Mouse (Mus musculus): ENCODE results near the gene Qrsl1. TPM values are rescaled to one million over a fixed set of nuclear protein-coding genes. Genes with fewer than 3 reads are reported as not detected.

Qrsl1 gene
- total and polyA plus RNA-seq, 3 experiments: 41.8 to 49.5 (median 46.8) TPM

DNA sequence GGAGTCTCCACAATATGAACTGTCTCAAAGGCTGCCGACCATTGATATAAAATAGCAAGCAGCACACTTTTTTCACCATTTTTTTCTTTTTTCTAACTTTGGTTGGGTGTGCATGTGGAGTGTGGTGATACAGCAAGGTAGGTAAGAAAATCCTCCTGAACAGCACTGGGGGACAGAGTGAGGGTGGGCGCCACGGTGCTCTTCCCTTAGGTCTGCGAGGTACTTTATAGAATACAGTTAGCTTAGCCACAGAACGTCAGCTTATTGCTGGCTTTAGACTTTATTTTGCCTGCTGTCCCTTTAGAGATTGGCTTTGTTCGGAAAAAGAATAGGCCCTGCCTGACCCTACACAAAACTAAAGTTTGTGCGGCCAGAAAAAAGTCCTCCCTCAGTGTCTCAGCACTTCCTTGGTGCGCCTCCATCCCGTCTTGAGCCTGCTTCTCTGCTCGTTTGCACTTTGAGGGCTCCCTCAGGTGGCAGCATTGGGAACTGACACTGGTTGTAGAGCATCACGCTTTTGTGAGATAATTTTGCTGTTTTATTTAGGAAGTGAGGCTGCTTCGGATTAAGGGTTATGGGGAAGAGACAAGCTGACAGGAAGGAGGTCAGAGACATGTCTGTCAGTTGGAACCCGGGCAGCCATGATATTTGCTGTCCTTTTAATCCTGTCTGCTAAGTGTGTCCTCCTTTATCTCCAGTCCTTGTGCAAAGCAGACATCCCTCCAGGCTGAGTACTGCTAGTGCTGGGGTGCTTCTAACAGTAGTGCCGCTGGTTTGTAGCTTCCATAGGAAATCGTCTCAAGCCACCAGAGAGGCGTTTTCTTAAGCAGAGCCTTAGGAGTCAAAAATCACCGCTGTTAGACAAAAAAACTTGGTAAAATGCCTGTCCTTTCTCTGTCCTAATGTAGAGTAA, 17.4 kb upstream of the Qrsl1 start:
- Histone ChIP-seq H3K27ac (ENCODE audit: insufficient read depth, low read depth) (no peak overlapping the region), H3K4me2 (ENCODE audit: insufficient read depth, low read depth, poor library complexity, severe bottlenecking) (no peak overlapping the region), H3K36me3 (replicated peaks in 1 of 2; ENCODE audit: control insufficient read depth in 1 of 2, insufficient read depth in 1 of 2, low read length in 1 of 2) (peaks cover 49 to 88% of the 10 kb centered on the region in 2 experiments), H3K27me3 (replicated peaks) (no peaks in the 10 kb centered on the region), H3K79me2 (replicated peaks; ENCODE audit: control insufficient read depth, extremely low read depth, insufficient read depth, poor library complexity, severe bottlenecking) (peaks cover 10% of the 10 kb centered on the region), H3K9me3 (replicated peaks; ENCODE audit: low read length) (no peaks in the 10 kb centered on the region), H3K4me3 (replicated peaks in 1 of 3; ENCODE audit: low read depth in 2 of 3, low read length in 2 of 3, poor library complexity in 1 of 3) (no peak overlapping the region), H3K4me1 (ENCODE audit: control insufficient read depth in 1 of 2, insufficient read depth in 2 of 2) (peaks cover 10 to 73% of the 10 kb centered on the region in 2 experiments; a peak in 3 of 4 replicates), H3K9ac (ENCODE audit: insufficient read depth, low read depth) (no peak overlapping the region)
- TF ChIP-seq CHD2 (IDR thresholded peaks at IDR 0.05; ENCODE audit: low read length): no peak
- peak; percentile 38; the same call in 1 of the 2 replicates for TF ChIP-seq ELF1 (IDR thresholded peaks at IDR 0.05; ENCODE audit: low read depth, low read length)
- peak; percentile 88 to 92 for TF ChIP-seq CTCF (conservative IDR thresholded peaks at IDR 0.05 in 1 of 2, IDR thresholded peaks at IDR 0.05 in 1 of 2; ENCODE audit: low read depth in 2 of 2, low read length in 2 of 2)
- TF ChIP-seq JUN (IDR thresholded peaks at IDR 0.05; ENCODE audit: insufficient read depth, low read depth, low read length): no peak
- TF ChIP-seq POLR2A (IDR thresholded peaks at IDR 0.05; ENCODE audit: low read depth, low read length): no peak
- no peak for TF ChIP-seq MAX (IDR thresholded peaks at IDR 0.05; ENCODE audit: low read length)
- TF ChIP-seq USF1 (IDR thresholded peaks at IDR 0.05; ENCODE audit: low read depth, low read length): no peak
- peak; percentile 91 for TF ChIP-seq RAD21 (IDR thresholded peaks at IDR 0.05; ENCODE audit: low read depth, low read length)
- no peak for TF ChIP-seq KAT2A (IDR thresholded peaks at IDR 0.05; ENCODE audit: insufficient replicate concordance, low read length)
- no peak for TF ChIP-seq TCF12 (IDR thresholded peaks at IDR 0.05; ENCODE audit: low read depth, low read length)
- no peak for TF ChIP-seq EP300 (IDR thresholded peaks at IDR 0.05; ENCODE audit: low read length)
- no peak for TF ChIP-seq SIN3A (IDR thresholded peaks at IDR 0.05; ENCODE audit: low read length)
- TF ChIP-seq ZNF384 (IDR thresholded peaks at IDR 0.05; ENCODE audit: low read depth, low read length): no peak
- no peak for TF ChIP-seq MAZ (IDR thresholded peaks at IDR 0.05; ENCODE audit: low read depth, low read length)
- no peak for TF ChIP-seq POLR2AphosphoS2 (IDR thresholded peaks at IDR 0.05; ENCODE audit: low read depth, low read length)
- TF ChIP-seq CHD1 (IDR thresholded peaks at IDR 0.05; ENCODE audit: low read depth, low read length): no peak
- no peak for TF ChIP-seq RCOR1 (conservative IDR thresholded peaks at IDR 0.05; ENCODE audit: low read depth, low read length)
- peak; percentile 96 for TF ChIP-seq SMC3 (IDR thresholded peaks at IDR 0.05; ENCODE audit: low read depth, low read length)
- no peak for TF ChIP-seq PAX5 (IDR thresholded peaks at IDR 0.05; ENCODE audit: low read length)
- TF ChIP-seq IRF4 (IDR thresholded peaks at IDR 0.05; ENCODE audit: low read depth, low read length): peak; percentile 14; the same call in 1 of the 2 replicates
- no peak for TF ChIP-seq MXI1 (IDR thresholded peaks at IDR 0.05; ENCODE audit: low read depth, low read length)
- TF ChIP-seq NELFE (IDR thresholded peaks at IDR 0.05; ENCODE audit: low read depth, low read length): peak; percentile 8; the same call in 1 of the 2 replicates
- no peak for TF ChIP-seq NRF1 (IDR thresholded peaks at IDR 0.05; ENCODE audit: low read depth, low read length)
- TF ChIP-seq MYC (IDR thresholded peaks at IDR 0.05; ENCODE audit: low read depth, low read length): no peak; the same call in 1 of the 2 replicates
- TF ChIP-seq TBP (conservative IDR thresholded peaks at IDR 0.05; ENCODE audit: low read depth, low read length): no peak
- peak; percentile 11; the same call in 1 of the 2 replicates for TF ChIP-seq MEF2A (IDR thresholded peaks at IDR 0.05; ENCODE audit: borderline replicate concordance, low read depth, low read length)
- TF ChIP-seq GABPA (IDR thresholded peaks at IDR 0.05; ENCODE audit: insufficient replicate concordance, low read depth, low read length): no peak
- TF ChIP-seq JUND (conservative IDR thresholded peaks at IDR 0.05; ENCODE audit: low read depth, low read length): no peak
- no peak for TF ChIP-seq BHLHE40 (IDR thresholded peaks at IDR 0.05; ENCODE audit: low read depth, low read length)
- peak; percentile 69 for TF ChIP-seq ZC3H11A (IDR thresholded peaks at IDR 0.05; ENCODE audit: low read depth, low read length)
- TF ChIP-seq ETS1 (conservative IDR thresholded peaks at IDR 0.05; ENCODE audit: low read depth, low read length): no peak
- DNase-seq (ENCODE audit: extremely low read depth): peak; percentile 89
- dilution Hi-C loops (cut with MboI; ENCODE audit: extremely low pct_ligation_motif_present, extremely low pct_unique_long_range_greater_than_20kb, low sequenced_read_pairs): no loop called here
- in situ Hi-C loops (cut with MboI; ENCODE audit: low pct_ligation_motif_present, low pct_unique_long_range_greater_than_20kb, low sequenced_read_pairs): loop anchor here (5.0 kb wide), 2 partner anchors 92 to 177 kb away; no protein-coding TSS in a partner anchor

All from CH12.LX (cell line).